Mouse (Mus musculus): ENCODE measurements at regions not wholly inside any gene's neighbourhood (a gene's known extent, or its start where the extent isn't known, plus 50 kb on each side); places are given as distances from the start of the nearest gene placed in this dataset.

DNA sequence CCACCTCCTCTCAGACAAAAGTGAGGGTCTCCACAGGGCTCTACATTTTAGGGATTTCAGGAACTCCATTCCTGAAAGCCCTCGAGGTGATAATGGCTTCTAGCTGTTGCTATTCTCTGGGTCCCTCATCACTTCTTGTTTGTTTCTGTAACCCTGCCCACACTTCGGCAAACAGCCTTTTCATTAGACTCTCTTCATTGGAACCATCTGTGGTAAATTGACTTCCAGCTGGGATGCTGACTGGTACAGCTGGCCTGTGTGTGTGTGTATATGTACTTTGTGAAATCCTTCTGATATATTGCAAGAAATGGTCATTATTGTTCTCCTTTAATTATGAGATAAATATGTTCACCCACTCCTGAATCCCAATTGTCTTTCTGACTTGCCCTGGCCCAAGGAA lies 50.3 kb downstream of the Gm10192 start:
- Histone ChIP-seq H3K27me3 (no peaks in the 10 kb centered on the region), H3K9me3 (no peaks in the 10 kb centered on the region), H3K9ac (replicated peaks) (no peak overlapping the region), H3K27ac (replicated peaks) (no peak overlapping the region), H3K4me2 (replicated peaks) (no peak overlapping the region), H3K4me3 (no peak overlapping the region), H3K4me1 (no peaks in the 10 kb centered on the region), H3K36me3 (no peaks in the 10 kb centered on the region)
- 62% methylated on average over 2 of the region's 2 CpGs for WGBS
- no peak for ATAC-seq (ENCODE audit: low FRiP score, low read depth)

DNA sequence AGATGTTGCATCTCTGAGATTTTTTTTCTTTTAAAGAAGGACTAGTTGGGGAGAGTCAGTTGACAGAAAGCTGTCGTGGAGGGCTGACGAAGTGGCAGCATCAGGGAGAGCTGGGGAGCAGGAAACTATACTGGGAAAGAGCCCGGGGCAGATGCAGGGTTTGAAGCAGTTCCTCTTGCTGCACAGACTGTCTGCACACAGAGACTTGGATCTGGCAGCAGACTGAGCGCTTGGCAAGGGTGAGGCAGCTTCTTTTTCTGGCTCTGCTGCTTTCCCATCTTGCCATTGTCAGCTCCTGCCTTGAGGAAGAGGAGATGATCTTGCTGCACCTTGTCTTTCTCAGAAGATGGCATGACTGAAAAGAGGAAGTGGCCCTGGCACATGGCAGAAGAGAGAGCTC lies 55.2 kb downstream of the Gm10192 start:
- no peak for ATAC-seq (ENCODE audit: low FRiP score, low read depth)
- Histone ChIP-seq H3K27me3 (no peaks in the 10 kb centered on the region), H3K9me3 (no peaks in the 10 kb centered on the region), H3K4me3 (no peak overlapping the region), H3K9ac (replicated peaks) (no peak overlapping the region), H3K36me3 (no peaks in the 10 kb centered on the region), H3K4me2 (replicated peaks) (no peak overlapping the region), H3K27ac (replicated peaks) (no peak overlapping the region), H3K4me1 (no peaks in the 10 kb centered on the region)
- WGBS = 76% methylated on average over 4 of the region's 4 CpGs

DNA sequence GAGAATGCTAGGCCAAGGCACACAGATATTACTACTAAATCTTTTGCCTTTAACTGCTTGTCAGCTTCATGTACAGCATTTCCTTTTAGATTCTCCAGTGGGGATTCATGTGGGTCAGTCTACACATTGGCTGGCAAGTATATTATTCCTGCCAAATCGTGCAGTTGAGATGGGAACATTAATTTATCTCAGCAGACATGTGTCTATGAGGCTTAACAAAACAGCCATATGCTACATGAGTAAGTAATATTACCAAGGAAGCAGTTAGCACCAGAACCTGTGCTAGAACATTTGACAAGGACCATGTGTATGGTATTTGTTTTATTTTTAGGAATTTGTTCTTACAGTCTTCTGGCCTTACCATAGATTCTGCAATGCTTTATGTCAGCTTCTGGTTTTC lies 59.1 kb downstream of the Gm10192 start:
- no peaks in the 10 kb centered on the region for H3K4me1 ChIP-seq
- no peaks in the 10 kb centered on the region for H3K27me3 ChIP-seq
- WGBS = 74% methylated on average over 1 of the region's 1 CpGs
- ATAC-seq (ENCODE audit: low FRiP score, low read depth) = no peak
- H3K4me3 ChIP-seq = no peak overlapping the region
- no peak overlapping the region for H3K27ac ChIP-seq (replicated peaks)
- no peaks in the 10 kb centered on the region for H3K9me3 ChIP-seq
- H3K36me3 ChIP-seq = no peaks in the 10 kb centered on the region
- H3K9ac ChIP-seq (replicated peaks) = no peak overlapping the region
- no peak overlapping the region for H3K4me2 ChIP-seq (replicated peaks)

DNA sequence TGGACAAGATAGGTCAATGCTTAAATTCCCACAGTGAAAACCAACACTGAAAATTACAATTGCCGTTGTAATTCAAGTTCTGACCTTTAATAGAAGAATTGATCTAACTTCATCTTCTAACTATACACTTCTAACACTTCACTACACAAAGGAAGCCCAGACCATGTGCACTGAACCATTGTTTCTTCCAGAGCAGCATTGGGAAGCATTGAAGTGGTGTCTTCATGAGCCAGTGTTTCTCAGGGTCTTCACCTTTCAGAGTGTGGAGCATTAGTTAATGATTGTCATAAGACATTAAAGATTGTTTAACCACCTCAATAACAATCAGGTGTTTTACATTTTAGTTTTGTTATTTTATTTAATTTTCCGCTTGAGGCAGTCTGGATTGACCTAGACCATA lies 61.0 kb downstream of the Gm10192 start:
- no peak for ATAC-seq (ENCODE audit: low FRiP score, low read depth)
- no peak overlapping the region for H3K27ac ChIP-seq (replicated peaks)
- no peaks in the 10 kb centered on the region for H3K9me3 ChIP-seq
- 87% methylated on average over 2 of the region's 2 CpGs for WGBS
- H3K27me3 ChIP-seq = no peaks in the 10 kb centered on the region
- H3K4me1 ChIP-seq = no peaks in the 10 kb centered on the region
- H3K9ac ChIP-seq (replicated peaks) = no peak overlapping the region
- H3K36me3 ChIP-seq = no peaks in the 10 kb centered on the region
- H3K4me2 ChIP-seq (replicated peaks) = no peak overlapping the region
- H3K4me3 ChIP-seq = no peak overlapping the region

DNA sequence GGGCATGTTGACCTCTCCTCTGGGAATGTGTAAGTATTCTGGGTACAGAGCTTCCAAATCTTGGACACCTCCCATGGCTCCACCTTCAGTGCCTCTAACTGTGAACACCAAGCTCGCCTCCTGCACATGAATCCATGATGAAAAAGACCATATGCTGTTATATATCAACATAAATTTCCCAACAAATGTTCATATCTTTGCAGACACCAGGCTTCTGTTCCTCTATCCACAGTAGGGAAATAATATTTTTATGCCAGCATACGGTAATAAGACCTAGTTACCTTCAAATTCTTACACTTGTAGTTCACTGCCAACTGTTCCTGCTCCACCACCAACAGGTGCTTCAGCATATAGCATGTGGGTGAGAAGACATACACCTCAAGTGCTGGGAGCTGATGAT lies 63.5 kb downstream of the Gm10192 start:
- Histone ChIP-seq H3K9ac (replicated peaks) (no peak overlapping the region), H3K36me3 (no peaks in the 10 kb centered on the region), H3K27ac (replicated peaks) (no peak overlapping the region), H3K9me3 (no peaks in the 10 kb centered on the region), H3K4me3 (no peak overlapping the region), H3K27me3 (no peaks in the 10 kb centered on the region), H3K4me2 (replicated peaks) (no peak overlapping the region), H3K4me1 (no peaks in the 10 kb centered on the region)
- 84% methylated on average over 2 of the region's 2 CpGs for WGBS
- ATAC-seq (ENCODE audit: low FRiP score, low read depth) = no peak

DNA sequence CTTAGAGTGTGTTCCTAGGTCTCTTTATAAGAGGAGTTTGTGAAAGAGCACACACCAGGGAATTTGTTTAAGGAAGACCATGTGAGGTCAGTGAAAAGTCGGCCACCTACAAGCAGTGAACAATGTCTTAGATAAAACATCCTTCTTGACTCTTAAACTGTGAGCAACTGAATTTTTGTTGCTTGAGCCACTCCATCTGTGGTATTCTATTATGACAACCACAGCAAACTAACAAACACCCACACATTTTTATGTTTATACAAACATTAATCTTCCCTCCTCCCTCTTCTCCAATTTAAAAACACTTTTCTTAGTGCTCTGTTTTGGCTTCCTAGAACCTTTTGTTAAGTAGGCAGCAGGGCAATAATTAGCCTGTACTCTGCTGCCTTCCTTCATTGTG lies 66.0 kb downstream of the Gm10192 start:
- H3K9me3 ChIP-seq = no peaks in the 10 kb centered on the region
- no peaks in the 10 kb centered on the region for H3K27me3 ChIP-seq
- H3K4me3 ChIP-seq = no peak overlapping the region
- no peaks in the 10 kb centered on the region for H3K36me3 ChIP-seq
- no peak overlapping the region for H3K27ac ChIP-seq (replicated peaks)
- 80% methylated on average over 1 of the region's 1 CpGs for WGBS
- no peak for ATAC-seq (ENCODE audit: low FRiP score, low read depth)
- no peak overlapping the region for H3K9ac ChIP-seq (replicated peaks)
- H3K4me1 ChIP-seq = no peaks in the 10 kb centered on the region
- no peak overlapping the region for H3K4me2 ChIP-seq (replicated peaks)

DNA sequence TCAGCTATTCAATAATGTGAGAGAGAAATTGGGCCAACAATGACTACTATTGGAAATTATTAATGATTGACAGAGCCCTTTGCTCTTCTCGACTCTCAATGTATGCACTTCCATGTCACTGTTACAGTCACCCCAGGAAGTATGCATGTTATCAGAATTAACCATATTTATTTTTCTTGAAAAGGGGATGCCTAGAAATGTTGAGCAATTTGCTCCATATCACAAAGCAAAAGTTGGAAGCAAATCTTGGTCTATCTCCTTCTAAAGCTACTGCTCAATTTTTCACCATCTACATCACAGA lies 80.3 kb downstream of the Gm10192 start:
- Histone ChIP-seq H3K9ac (replicated peaks) (no peak overlapping the region), H3K4me2 (replicated peaks) (no peak overlapping the region), H3K27me3 (no peaks in the 10 kb centered on the region), H3K4me1 (peaks cover 3% of the 10 kb centered on the region; the same call in 1 of the 2 replicates), H3K9me3 (no peaks in the 10 kb centered on the region), H3K36me3 (no peaks in the 10 kb centered on the region), H3K4me3 (no peak overlapping the region), H3K27ac (replicated peaks) (no peak overlapping the region)
- WGBS = 76% methylated on average over 1 of the region's 1 CpGs
- ATAC-seq (ENCODE audit: low FRiP score, low read depth) = no peak

DNA sequence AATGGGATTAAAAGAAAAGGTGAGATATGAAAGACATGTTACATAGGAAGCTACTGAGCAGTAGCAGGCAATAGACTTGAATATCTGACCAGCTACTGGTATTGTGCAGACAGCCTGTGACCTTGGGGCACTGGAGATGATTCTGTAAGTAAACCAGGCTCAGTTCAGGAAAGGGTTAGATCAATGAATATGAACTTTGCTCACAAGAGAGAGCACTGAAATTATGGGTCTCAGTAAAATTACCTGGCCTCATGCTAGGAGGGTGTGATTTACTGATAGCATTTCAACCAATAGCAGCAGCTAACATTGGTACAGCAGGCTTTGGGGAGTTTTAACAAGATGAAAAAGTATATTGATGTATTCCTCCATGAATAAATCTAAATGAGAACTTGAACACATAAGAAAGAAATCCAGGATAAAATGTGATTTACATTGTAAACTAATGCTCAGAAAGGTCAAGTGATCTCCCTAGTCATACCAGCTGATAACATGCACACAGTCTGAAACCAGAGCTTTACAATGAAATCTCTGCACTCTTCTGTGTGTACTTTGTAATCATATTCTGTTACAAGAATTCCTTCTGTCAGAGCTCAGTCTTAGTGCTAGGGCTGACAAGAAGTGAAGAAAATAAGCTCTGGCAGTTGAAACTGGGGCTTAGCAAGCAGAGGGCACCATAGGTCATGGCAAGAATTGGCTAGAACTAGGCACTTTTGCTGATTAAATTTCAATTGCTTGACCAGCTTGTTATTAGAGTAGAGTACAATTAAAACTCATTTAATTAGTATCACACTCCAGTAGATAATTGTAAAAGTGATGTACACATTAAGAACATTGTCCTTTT lies 80.8 kb downstream of the Gm10192 start:
- H3K4me2 ChIP-seq (replicated peaks) = no peak overlapping the region
- H3K27ac ChIP-seq (replicated peaks) = no peak overlapping the region
- no peaks in the 10 kb centered on the region for H3K27me3 ChIP-seq
- H3K9me3 ChIP-seq = no peaks in the 10 kb centered on the region
- H3K4me1 ChIP-seq = peaks cover 3% of the 10 kb centered on the region; the same call in 1 of the 2 replicates
- no peaks in the 10 kb centered on the region for H3K36me3 ChIP-seq
- H3K4me3 ChIP-seq = no peak overlapping the region
- ATAC-seq (ENCODE audit: low FRiP score, low read depth) = no peak
- H3K9ac ChIP-seq (replicated peaks) = no peak overlapping the region

DNA sequence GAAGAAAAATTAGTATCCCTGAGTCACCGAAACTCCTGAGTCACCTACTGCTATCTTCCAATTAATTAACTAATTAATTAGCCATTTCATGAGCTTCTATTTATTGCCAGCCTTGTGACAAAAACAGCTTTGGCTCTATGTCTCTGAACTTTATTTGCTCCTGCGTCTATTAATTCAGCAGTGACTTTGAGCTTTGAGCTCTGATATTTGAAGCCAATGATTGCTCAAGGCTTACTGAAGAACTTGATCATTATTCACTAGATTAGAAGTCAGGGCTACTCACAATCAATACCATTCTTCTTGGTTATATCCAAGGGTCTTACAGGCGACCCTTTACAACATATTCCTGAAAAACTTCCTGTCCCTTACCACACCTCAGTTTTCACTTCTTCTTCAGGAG lies 83.2 kb downstream of the Gm10192 start:
- Histone ChIP-seq H3K27me3 (no peaks in the 10 kb centered on the region), H3K9me3 (no peaks in the 10 kb centered on the region), H3K27ac (replicated peaks) (no peak overlapping the region), H3K9ac (replicated peaks) (no peak overlapping the region), H3K4me3 (no peak overlapping the region), H3K4me1 (peaks cover 3% of the 10 kb centered on the region; the same call in 1 of the 2 replicates), H3K36me3 (no peaks in the 10 kb centered on the region), H3K4me2 (replicated peaks) (no peak overlapping the region)
- ATAC-seq (ENCODE audit: low FRiP score, low read depth) = no peak
- WGBS = 81% methylated on average over 3 of the region's 3 CpGs

DNA sequence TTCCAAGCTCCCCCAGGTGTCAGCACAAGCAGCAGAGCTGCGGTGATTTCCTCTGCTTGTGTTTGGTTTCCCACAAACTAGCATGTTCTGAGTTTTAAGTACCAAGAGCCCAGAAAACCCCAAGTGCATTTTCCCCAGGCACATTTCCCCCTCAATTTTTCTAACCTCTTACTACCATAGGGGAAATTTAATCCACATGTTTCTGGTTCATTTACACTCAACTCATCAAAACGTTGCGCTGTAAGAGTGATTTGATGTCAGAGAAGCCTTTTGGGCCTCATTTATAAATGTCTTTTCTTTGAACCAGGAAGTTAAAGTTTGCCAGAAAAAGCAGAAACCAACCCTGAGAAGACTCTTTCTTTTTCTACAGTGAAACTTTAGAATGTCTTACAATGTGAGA lies 89.4 kb downstream of the Gm10192 start:
- no peak for ATAC-seq (ENCODE audit: low FRiP score, low read depth)
- 84% methylated on average over 3 of the region's 3 CpGs for WGBS
- Histone ChIP-seq H3K4me2 (replicated peaks) (no peak overlapping the region), H3K27ac (replicated peaks) (no peak overlapping the region), H3K4me3 (no peak overlapping the region), H3K9ac (replicated peaks) (no peak overlapping the region), H3K9me3 (no peaks in the 10 kb centered on the region), H3K4me1 (no peaks in the 10 kb centered on the region), H3K27me3 (no peaks in the 10 kb centered on the region), H3K36me3 (no peaks in the 10 kb centered on the region)

DNA sequence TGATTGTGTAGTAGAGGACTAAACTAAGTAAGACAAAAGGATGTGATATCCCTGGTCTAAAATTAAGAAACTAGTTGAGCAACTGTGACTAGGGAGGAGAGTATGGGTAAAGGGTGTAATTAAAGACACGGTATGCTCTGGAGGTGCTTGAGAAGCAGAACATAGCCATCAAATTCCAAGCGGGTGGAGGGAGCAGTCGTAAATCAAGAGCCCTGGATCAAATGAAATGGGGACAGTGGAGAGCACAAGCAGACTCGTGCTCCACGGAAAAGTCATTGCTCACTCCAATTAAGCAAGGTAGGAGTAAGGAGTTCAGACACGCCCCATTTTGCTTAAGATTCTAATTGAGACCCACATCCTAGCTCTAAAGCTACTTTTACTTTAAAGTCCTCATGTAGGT lies 132.2 kb downstream of the Gm10192 start:
- 85% methylated on average over 6 of the region's 6 CpGs for WGBS
- Histone ChIP-seq H3K4me1 (no peaks in the 10 kb centered on the region), H3K27ac (replicated peaks) (no peak overlapping the region), H3K27me3 (no peaks in the 10 kb centered on the region), H3K36me3 (no peaks in the 10 kb centered on the region), H3K9ac (replicated peaks) (no peak overlapping the region), H3K9me3 (no peaks in the 10 kb centered on the region), H3K4me3 (no peak overlapping the region), H3K4me2 (replicated peaks) (no peak overlapping the region)
- ATAC-seq (ENCODE audit: low FRiP score, low read depth) = no peak

DNA sequence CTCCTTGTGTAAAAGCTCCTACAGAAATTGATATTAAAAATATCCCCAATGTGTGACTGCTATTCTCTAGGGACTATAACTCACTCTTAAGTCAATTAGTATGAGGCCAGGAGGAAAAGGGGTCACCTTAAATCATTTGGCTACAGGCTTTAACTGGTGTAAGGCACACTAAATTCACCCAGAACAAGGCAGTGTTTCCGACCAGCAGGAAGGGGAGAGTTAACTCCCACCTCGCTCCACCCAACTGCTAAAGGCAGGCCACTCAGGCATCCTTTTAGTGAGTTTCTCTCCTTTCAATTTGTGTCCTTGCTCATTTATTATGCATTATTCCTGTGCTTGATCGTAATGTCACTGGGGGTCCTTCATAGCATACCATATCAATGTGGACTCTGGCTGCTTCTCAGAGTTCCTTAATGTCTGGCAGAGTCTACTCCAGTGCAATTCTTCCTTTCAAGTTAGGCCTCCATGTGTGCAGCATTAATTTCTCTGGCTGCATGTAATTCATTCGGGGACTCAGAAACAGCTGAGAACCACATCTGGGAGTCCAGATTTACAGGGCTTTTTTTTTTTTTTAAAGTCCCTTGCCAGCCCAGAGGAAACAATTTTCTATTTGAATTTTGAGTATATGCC lies 133.8 kb downstream of the Gm10192 start:
- H3K27ac ChIP-seq (replicated peaks) = no peak overlapping the region
- H3K4me1 ChIP-seq = no peaks in the 10 kb centered on the region
- H3K4me2 ChIP-seq (replicated peaks) = no peak overlapping the region
- H3K9ac ChIP-seq (replicated peaks) = no peak overlapping the region
- WGBS = 69% methylated on average over 4 of the region's 4 CpGs
- H3K36me3 ChIP-seq = no peaks in the 10 kb centered on the region
- no peaks in the 10 kb centered on the region for H3K9me3 ChIP-seq
- H3K4me3 ChIP-seq = no peak overlapping the region
- no peaks in the 10 kb centered on the region for H3K27me3 ChIP-seq
- ATAC-seq (ENCODE audit: low FRiP score, low read depth) = peak; percentile 54
